Mouse (Mus musculus) embryonic fibroblast, embryonic 13.5 days (primary cell): ENCODE results near the gene Sidt1.

Source experiments
- CTCF ChIP-seq: IDR thresholded peaks from 2 replicates; pipeline ENCODE4 v1.5.1; 2011; ENCODE audit warnings: mild to moderate bottlenecking, control low read depth, low read length, moderate library complexity, borderline replicate concordance; ENCODE audit not compliant: insufficient read depth
- POLR2A ChIP-seq: IDR thresholded peaks from 2 replicates; pipeline ENCODE4 v1.6.1; 2011; ENCODE audit warnings: low read depth, mild to moderate bottlenecking, control low read depth, low read length, moderate library complexity

DNA sequence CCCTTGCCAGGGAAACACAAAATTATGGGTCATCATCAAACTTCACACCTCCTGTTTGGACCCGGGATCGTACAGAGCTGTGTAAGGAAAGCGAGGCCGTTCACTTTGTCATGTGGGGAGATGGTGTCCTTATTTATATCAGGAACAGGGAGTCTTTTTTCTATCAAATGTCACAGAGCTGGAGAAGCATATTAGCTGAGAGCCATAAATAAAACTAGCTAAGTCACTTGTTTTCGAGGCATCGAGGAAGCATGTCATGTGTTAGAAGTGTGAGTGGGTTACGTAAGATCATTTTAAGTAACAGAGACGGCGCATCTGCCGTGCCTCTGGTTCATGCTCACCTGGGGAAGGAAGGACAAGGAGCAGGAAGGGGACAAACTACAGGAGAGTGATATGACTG is 83.0 kb downstream of the Sidt1 start:
- no peak for TF ChIP-seq CTCF
- TF ChIP-seq POLR2A: no peak
